Mouse (Mus musculus): ENCODE data around the gene D030056L22Rik.

Gene D030056L22Rik

DNA sequence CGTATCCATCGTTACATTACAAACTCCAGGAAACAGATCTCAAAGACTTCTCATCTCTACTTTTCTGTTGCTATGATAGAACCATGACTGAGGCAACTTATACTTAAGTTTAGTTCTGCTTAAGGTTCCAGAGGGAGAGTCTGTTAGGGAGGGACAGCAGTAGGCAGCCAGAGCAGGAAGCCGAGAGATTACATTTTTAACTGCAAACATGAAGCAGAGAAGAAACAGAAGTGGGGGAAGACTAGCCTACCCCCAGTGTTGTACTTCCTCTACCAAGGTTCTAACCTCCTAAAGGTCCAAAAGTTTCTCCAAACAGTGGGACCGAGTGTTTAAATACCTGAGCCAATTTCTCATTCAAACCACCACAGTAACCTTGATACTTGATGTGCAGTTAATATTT, 22.9 kb downstream of the D030056L22Rik start:
- DNase-seq = no peak

DNA sequence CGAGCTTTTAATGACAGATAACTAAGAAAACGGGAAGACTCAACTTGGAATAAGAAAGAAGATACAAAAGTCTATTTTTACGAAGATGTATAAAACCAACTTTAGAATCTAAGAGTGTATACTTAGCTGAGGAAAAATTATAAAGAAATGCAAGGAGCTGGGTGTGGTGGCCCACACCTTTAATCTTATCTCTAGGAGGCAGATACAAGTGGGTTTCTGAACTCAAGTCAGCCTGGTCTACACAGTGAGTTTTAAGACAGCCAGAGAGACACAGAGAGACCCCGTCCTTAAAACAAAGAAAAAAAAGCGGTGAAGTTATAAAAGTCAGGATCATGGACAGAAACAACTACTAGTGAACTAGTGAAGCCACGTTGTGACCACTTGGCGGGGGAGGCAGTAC, 26.2 kb downstream of the D030056L22Rik start:
- DNase-seq = no peak

DNA sequence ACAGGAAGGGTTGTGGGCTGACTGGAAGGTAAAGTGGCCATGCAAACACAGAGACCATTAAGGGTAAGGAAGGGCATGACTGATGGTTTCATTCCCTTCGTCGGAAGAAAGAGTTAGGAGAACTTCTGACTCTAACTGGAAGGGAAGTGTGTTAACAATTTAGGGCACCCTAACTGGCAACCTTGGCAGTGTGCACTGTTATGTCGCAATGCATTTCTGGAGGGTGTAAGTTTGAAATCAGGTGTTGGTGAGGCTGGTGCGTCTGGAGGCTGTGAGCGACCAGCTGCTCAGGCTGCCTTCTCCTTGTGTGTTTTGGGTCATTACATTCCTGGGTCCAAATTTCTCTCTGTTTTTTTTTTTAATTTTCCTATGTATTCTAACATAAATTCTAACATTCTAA, 31.0 kb downstream of the D030056L22Rik start:
- DNase-seq = no peak

DNA sequence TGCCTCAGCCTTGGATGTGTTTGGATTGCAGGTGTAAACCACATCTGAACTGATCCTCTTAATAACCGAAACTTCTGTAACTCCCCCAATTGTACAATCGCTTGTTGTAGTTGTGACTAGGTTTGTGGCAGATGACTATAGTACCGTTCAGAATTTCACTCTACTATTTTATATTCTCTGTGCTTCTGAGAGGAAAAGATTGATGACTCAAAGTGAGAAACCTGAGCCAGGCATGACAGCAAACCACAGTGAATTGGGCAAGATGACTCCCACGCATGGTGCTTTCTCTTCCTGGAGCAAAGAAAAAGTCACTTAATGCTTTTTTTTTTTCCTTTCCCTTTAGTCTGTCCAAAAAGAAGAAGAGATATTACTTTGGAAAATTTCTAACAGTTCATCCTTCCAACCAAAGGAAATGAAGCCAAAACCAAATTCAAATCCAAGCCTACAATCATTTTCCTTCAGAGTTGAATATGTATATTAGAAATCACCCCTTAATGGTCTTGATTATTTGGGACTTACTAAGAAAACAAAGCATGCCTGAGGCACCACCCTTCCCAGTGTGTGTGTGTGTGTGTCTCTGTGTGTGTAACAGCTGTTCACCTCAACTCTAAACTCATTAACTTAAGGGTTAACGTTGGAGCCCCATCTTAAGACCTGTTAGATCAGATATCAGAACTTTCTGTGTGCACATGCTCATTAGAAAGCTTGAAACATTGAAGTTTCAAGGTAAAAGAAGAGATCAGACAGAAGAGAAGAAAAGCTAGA, 33.8 kb downstream of the D030056L22Rik start:
- DNase-seq = no peak

DNA sequence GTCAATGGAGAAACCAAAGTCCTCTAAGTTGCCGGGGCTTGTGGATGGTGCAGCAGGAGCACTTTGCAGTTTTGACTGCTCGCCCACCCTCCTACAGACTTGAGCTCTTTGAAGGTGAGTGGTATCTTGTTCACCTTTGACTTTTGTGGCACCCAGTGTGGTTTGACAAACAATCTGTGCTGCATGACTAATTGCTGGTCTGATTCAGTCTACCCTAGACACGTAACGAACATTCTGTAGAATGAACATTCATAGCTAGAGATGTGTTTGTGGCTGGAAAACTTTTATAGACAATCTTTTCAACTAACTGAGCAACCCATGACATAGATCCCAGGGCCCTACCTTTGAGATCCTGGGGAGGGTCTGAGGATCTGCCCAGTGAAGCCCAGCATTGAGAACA, 34.4 kb downstream of the D030056L22Rik start:
- DNase-seq = no peak

DNA sequence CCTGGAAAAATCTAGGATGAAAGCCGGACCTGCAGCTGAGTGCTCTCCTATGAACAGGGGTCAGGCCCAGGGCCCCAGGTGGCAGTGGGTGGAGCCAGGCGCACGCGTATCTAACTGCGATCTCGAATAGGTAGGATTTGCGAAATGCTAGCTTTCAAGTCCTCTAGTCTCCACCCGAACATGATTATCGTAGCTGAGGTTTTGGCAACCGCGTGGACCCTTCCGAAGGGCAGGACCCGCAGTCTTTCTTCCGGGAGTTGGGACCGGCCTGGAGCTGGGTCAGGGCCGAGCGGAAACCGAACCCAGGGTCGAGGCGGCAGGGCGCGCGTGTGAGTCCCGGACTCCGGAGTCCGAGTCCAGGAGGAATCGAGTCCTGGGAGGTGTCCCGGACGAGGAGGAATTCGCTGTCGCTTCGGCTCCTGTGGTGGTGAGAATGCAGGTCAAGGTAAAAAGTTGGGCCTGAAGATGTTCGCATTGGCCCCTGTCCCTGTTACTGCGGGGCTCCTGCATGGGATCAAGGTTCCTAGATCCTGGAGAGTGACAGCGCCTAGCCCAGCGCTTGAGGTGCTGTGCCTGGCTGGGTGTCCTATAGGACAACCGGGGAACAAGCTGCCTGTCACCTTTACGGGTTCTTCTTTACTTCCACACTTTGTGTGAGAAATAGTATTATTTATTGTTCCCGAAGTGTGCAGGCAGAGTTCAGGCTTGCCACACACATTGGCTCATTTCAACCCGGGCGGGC, 36.8 kb downstream of the D030056L22Rik start, which contains the start of gene Trpm6:
Gene Trpm6, plus strand, starts transcription at position 386 of the 742 bp plus-strand sequence.
- DNase-seq = peak in 1 of 2 experiments; percentile 2

DNA sequence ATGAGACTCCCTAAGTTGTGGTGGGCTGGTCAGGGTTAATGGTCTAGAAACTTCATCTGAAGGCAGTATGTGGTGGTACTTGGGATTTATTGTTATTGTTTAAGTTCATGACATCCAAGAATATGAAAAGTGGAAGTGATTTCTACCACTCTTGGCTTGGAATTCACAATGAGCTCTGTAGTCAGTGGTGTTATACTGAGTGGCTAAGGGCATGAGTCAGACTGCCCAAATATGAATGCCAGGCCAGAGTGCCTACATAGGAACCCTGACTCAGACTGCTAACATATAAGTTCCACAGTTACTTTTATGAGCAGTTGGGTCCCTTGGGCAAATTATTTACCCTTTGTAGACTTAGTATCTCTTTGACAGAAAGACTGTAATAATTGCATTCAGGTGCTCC, 44.2 kb downstream of the D030056L22Rik start:
- DNase-seq = no peak

DNA sequence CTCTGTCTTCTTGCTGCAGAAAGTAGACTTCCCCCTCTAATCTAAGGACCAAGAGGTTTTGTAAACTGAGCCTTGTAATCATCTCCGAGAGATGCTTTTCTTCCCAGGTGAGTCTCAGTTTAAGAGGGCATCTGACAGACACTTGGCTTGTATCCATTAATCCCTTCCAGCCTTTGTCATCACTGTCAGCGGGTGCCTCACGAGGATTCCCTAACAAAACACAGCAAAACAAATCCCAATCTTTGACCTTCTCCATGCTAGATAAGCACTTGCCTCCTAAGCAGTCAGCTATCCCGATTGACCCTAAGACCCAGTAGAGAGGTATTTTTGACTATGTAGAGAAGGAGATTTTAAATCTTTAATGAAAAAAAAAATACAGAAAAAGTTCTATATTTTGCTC, 44.7 kb downstream of the D030056L22Rik start:
- DNase-seq = no peak

DNA sequence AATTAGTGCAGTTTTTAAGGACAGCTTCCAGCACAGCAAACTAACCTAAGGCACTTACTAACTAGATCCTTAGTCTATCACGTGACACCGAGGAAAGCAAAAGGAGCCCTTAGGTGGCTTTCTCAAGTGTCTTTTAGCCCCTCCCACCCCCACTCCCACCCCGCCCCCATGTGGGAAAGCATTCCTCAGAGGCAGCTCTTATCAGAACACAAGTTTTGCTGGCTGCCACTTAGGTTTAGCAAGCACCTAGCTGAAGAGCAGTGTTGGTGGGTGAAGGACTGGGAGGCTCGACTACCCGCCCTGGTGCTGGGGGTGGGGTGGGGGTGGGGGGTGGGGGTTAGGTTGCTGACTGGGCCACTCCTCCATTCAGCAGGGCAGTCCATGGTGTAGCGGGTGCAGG, 45.3 kb downstream of the D030056L22Rik start:
- no peak for DNase-seq

DNA sequence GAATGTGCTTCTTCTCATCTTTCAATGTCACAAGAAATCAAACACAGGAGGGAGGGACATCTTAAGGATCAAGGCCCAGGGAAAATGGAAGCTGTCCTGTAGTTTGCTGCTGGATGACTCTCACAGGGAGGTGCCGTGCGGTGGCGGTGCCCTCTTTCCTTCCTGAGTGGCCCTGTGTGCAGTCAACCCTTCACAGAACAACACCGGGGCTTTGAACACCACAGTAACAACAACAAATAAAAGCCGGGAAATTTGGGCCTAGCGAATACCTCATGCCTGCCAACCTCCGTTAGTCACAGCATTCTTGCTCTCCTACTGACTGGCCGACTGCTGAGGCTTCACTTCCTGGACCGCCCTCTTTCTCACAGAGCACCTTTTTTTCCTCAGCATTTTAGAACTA, 45.9 kb downstream of the D030056L22Rik start:
- DNase-seq = no peak

DNA sequence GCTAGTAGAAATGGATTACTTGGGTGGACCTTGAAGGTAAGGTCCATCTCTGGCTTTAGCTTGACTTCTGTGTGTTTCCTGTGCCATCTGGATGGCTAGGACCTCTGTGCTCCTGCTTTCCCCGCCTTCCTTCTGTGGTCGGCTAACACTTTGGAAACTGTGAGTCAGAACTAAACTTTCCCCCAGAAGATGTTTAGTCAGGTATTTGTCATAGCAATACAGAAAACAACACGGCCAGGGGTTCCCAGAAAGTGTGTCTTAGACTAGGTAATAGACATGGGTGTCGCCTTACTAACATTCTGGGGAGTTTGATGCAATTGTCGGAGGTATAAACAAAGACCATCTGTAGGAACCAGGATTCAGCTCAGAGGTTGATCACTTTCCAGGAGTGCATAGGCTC, 53.4 kb downstream of the D030056L22Rik start:
- DNase-seq = no peak
